Mouse (Mus musculus): ENCODE measurements around the gene Gm10135. TPM values are rescaled to one million over a fixed set of nuclear protein-coding genes. Genes with fewer than 3 reads are reported as not detected.

Gm10135 gene
- polyA plus RNA-seq, 1 experiment from 2014 or later: not detected

- Histone ChIP-seq H3K4me3 (ENCODE audit: low read length) (peak overlapping the region; percentile 81), H3K27ac (ENCODE audit: low read length) (peak overlapping the region; percentile 54), H3K4me1 (replicated peaks; ENCODE audit: control insufficient read depth, insufficient read depth, low read length) (peaks cover 24% of the 10 kb centered on the region), H3K4me2 (ENCODE audit: low read depth, low read length) (peak overlapping the region; percentile 89), H3K9ac (ENCODE audit: low read length) (peak overlapping the region; percentile 93), H3K9me3 (ENCODE audit: control insufficient read depth, low read length) (no peaks in the 10 kb centered on the region), H3K36me3 (ENCODE audit: control insufficient read depth, insufficient read depth, low read length) (no peaks in the 10 kb centered on the region), H3K27me3 (ENCODE audit: control insufficient read depth, insufficient read depth, low read depth, low read length) (no peaks in the 10 kb centered on the region)
- ATAC-seq (ENCODE audit: low read depth): no peak
- 20% methylated on average over 4 of the region's 4 CpGs for WGBS
Measured at GRCm38 (mm10) chr5:72916048-72916447, 58.5 kb downstream of the Gm10135 start.

Other genes starting within 250 kb of the Gm10135 start
- 0.21 and 0.62 TPM in 2 replicates for gene Txk, start 221.9 kb downstream of the Gm10135 start, polyA plus RNA-seq (2015; fragmentation: Nextera tagmentation; extraction: Ambion mirVana)
- gene Tec, start 106.2 kb downstream of the Gm10135 start, polyA plus RNA-seq (2015; fragmentation: Nextera tagmentation; extraction: Ambion mirVana): 4.0 and 4.1 TPM in 2 replicates
- 12.3 and 12.4 TPM in 2 replicates for gene Slain2, start 60.4 kb downstream of the Gm10135 start, polyA plus RNA-seq (2015; fragmentation: Nextera tagmentation; extraction: Ambion mirVana)
- 0.84 and 1.1 TPM in 2 replicates for gene Slc10a4, start 32.2 kb upstream of the Gm10135 start, polyA plus RNA-seq (2015; fragmentation: Nextera tagmentation; extraction: Ambion mirVana)